Mouse (Mus musculus): Measurements from ENCODE around the gene Zc3h15.
A peak's percentile ranks its signal among the peaks of the same experiment; 100 is the strongest.
"Not testable (repeated sequence)": the region's sequence is repeated elsewhere in the genome, so short reads cannot be mapped to it uniquely, and the experiment has no call there.

Gene Zc3h15

GRCm38 (mm10) chr2:83644276-83645252 is at the start of gene Zc3h15:
TSS of gene Zc3h15 (plus strand) at chr2:83644435.
- DNase-seq (ENCODE audit: low spot score in 2 of 2) = peak; percentile 85 to 89

DNA sequence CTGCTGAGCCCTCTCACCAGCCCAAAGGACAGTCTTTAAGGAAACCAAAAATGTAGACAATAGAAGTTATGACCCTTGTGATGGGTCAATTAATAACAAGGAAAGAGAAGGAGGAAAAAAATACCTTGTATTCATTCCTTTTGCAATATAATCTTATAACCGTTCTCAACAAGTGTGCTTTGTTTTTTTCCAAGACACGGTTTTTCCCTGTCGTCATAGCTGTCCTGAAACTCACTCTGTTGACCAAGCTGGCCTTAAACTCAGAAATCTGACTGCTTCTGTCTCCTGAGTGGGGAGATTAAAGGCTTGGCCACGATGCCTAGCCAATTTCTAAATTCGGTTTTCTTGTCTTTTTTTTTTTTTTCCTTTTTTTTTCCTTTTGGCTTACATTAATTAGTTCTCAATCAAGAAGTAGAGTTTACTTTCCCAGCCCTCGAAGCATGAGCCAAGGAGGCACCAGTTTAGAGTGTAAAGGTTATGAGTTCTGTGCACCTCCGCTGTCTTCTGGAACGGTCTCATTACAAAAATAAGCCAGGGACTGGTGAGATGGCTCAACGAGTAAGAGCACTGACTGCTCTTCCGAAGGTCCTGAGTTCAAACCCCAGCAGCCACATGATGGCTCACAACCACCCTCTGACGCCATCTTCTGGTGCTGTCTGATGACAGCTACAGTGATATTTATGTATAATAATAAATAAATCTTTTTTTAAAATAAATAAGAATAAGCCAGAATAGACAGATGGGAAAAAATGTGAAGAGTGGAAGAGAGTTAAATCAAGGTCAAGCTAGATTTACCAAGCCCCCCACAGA is 23.5 kb upstream of the Zc3h15 start:
- no peak for DNase-seq (ENCODE audit: low spot score in 2 of 2)

GRCm38 (mm10) chr2:83621511-83621910 is 22.7 kb upstream of the Zc3h15 start:
- no peak for DNase-seq (ENCODE audit: low spot score in 2 of 2)

- no peak for DNase-seq (ENCODE audit: low spot score in 2 of 2)
These were observed 21.4 kb upstream of the Zc3h15 start for GRCm38 (mm10) chr2:83622792-83623191.

DNA sequence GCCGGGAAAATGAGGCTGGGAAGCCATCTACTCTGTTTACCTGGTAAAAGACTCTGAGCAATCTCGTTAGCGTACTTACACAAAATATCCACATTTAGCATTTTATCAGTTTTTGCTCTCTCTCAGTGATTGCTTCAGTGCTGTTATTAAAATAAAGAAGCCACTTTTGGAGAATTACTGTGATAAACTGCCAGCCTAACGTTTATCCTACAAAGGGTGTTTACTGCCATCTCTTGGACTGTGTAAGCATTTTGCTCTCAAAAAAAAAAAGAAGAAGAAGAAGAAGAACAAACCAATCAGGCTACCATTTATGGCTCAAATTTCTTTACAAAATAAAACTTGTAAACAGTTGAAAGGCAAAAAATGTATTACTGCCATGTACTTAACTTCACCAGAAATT is 20.2 kb upstream of the Zc3h15 start:
- DNase-seq (ENCODE audit: low spot score in 2 of 2) = no peak

DNA sequence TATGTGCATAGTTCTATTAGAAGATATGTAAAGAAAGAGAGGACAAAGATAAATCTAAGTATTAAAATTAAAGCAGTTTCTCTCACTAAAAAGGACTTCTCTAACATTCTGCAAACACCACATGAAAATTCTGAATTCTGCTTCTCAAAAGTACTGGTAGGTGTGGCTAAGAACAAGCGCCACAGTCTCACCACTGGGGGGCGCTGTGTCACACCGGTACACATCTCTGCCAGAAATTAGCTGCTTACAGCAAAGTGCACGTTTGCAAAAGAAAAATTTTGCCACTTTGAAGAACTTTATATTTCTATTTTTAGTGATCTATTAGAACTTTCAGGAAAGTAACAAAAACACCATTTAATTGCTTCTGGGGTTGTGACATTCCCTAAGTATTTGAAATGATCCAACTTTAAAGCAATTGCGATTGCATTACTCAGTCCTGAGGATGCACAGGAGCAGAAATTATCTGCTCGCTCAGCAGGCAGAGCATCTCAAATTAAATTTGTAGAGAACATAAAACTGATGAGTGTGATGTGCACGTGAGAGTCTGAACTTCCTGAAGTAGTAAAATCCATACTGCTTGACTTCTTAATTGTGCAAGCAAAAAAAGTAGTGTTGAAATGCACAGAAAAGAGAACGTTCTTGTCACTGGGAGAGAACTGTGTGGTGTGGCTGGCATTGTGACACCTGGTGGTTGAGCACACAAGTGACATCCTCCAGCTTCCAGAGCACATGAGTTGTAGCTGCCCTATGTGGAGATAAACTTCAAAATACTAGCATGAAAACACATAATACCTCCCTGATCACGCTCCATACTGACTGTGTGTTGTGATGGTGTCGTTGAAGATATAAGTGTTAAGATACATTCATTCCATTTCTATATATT is 18.8 kb upstream of the Zc3h15 start:
- DNase-seq (ENCODE audit: low spot score in 2 of 2) = peak; percentile 37 to 45

GRCm38 (mm10) chr2:83626881-83627280 is 17.4 kb upstream of the Zc3h15 start:
- no peak for DNase-seq (ENCODE audit: low spot score in 2 of 2)

DNA sequence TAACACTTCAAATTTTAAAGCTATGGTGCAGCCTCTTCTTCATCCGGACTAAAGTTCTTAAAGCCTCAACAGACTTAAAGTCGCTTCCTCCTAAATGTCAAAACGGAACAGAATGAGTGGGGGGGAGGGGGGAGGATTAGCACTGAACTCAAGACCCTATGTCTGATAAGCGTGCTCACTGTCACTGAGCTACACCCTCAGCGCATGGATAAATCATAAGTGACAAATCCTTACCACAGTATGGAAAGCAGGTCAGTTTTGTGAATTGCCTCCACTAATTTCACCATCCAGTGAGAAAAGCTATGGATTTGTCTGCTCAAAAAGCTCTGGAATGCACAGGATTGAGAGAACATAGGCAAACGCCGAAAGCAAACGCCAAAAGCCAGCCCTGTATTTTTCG is 16.7 kb upstream of the Zc3h15 start:
- DNase-seq (ENCODE audit: low spot score in 2 of 2) = no peak

DNA sequence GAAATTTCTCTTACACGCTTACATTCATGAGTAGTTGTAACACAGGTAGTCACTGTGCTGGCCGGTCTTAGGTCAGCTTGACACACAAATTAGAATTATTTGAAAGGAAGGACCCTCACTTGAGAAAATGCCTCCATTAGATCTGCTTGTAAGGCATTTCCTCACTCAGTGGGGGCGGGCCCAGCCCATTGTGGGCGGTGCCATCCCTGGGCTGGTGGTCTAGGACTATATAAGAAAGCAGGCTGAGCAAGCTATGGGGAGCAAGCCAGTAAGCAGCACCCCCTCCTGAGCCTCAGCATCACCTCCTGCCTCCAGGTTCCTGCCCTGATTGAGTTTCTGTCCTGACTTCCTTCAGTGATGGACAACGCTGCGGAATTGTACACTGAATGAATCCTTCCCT is 16.3 kb upstream of the Zc3h15 start:
- no peak for DNase-seq (ENCODE audit: low spot score in 2 of 2)

- DNase-seq (ENCODE audit: low spot score in 2 of 2) = no peak
These were observed 2.2 kb upstream of the Zc3h15 start for GRCm38 (mm10) chr2:83641993-83642392.

GRCm38 (mm10) chr2:83648916-83649315 is 4.7 kb downstream of the Zc3h15 start:
- DNase-seq (ENCODE audit: low spot score in 2 of 2) = no peak

DNA sequence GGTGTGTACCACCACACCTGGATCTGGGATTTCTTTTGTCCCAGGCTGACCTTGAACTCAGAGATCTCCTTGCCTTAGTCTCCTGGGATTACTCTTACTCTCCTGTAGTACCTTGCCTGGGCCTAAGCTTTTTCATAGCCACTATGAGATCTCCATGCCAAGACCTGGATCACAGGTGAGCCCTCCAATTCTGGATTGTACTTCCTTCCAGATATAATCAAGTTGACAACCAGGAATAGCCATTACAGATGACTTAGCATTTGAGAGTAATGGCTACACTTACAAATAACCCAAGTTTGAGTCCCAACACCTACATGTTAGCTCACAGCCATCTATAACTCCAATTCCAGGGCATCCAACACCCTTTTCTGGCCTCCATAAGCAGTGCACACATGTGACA is 8.4 kb downstream of the Zc3h15 start:
- DNase-seq (ENCODE audit: low spot score in 2 of 2) = no peak

DNA sequence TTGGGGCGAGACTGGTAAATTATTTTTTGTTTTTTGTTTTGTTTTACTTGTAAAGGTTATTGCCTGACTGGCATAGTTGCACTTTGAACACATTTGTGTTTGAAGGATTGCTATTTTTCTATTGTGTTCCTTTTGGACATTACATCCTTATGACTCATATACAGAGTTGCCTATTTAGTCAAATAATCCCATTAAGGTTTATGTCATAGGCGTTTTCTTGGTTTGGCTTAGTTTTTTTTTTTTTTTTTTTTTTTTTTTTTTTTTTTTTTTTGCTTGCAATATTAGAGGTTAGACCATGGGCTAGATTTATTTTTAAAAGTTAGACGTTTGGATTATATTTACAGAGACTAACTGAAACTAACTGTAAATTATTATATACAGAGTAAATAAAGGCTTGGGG is 15.0 kb downstream of the Zc3h15 start:
- DNase-seq (ENCODE audit: low spot score in 2 of 2) = no peak

DNA sequence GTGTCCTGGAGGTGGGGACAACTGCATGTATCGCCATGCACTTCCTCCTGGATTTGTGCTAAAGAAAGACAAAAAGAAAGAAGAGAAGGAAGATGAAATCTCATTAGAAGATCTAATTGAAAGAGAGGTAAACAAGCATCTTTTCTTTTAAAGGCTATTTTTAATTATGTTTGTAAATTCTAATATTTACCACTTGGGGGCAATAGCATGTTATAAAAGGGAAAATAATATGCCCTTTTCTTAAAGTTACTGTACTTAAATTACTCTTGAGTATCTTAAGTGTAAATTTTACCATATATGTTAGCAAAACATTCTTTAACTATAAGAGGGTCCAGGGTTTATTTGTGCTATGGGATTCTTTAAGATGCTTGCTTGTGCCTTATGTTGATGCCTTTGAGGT is 15.9 kb downstream of the Zc3h15 start:
- DNase-seq (ENCODE audit: low spot score in 2 of 2) = no peak

DNA sequence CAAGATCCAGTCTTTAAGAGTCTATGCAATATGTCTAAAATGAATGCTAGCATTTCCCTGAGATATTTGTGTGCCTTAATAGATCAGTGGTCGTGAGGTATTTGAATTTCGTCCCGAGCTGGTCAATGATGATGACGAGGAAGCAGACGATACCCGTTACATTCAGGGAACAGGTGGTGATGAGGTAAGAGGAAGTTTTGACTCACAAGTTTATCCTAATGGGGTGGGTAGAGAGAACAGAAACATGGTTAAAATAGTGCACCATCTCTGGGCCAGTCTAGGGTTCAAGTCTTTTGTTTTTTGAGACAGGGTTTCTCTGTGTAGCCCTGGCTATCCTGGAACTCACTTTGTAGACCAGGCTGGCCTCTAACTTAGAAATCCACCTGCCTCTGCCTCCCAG is 17.1 kb downstream of the Zc3h15 start:
- no peak for DNase-seq (ENCODE audit: low spot score in 2 of 2)

DNA sequence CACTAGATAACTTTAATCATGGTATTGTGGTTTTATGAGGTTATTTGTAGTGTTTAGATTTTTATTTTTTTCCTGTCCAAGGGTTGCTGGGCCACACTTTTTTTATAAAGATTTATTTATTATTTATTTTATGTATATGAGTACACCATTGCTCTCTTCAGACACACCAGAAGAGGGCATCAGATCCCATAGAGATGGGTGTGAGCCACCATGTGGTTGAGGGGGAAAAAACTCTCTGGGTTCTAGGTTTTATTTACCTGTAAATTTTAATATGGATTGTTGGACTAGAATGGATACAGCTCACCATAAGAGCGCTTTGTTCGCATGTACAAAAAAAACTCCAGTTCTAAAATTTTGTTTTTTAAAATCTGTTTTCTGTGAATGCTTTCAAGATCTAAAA is 20.8 kb downstream of the Zc3h15 start:
- DNase-seq (ENCODE audit: low spot score in 2 of 2) = not testable (repeated sequence)

DNA sequence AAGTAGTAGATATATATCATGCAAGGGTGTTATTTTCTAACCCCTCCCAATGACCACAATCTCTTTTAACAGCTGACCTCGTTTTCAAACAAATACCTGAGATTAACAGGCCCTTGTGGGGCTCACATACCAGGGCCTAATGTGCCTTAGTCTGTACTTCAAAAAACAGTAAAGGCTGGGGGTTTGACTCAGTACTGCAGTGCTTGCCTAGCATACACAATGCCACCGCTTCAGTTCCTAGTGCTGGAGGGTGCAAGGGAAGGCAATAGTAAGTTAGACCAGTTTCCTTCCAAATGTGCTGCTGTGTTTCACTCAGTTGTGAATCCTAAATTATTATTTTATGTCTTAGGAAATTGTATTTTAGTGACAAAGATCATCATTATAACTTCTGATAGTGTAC is 23.2 kb downstream of the Zc3h15 start:
- DNase-seq (ENCODE audit: low spot score in 2 of 2) = no peak

DNA sequence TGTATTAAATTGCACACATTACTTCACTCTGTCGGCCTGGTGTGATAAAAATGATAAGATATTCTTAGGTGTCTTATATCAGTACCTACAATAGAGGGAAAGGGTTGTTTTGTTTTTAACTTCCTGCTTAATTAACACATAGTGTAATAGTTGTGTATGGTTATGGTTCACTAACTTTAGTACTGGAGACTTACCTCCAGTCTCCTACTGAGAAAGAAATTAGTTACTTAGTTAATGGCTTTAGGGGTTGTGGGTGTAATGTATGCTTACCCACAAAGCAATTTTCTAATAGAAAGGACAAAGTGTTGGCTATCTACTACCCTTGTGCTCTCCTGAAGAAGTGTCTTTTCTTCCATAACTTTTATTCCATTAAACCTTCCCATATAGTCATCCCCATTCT is 23.8 kb downstream of the Zc3h15 start:
- no peak for DNase-seq (ENCODE audit: low spot score in 2 of 2)

- DNase-seq (ENCODE audit: low spot score in 2 of 2) = no peak
These were observed 25.8 kb downstream of the Zc3h15 start for GRCm38 (mm10) chr2:83669988-83670387.

DNA sequence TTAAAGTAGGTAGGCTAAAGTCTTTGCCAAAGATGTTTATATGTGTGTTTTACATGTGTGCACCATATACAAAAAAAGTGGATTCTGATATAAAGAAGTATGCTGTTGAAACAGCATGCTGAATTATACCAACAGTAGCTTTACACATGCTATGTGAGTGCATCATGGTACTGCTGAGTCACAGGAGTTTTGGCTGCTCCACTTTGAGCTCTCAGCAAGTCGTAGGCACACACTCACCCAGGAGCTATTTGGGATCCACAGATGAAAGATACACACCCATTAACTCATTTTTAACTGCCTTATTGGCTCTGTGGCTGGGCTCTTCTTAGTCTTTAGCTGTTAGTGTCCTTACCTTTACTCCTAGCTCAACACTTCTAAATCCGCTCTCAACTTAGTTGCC is 27.6 kb downstream of the Zc3h15 start:
- no peak for DNase-seq (ENCODE audit: low spot score in 2 of 2)

- DNase-seq (ENCODE audit: low spot score in 2 of 2) = no peak
These were observed 28.8 kb downstream of the Zc3h15 start for GRCm38 (mm10) chr2:83673067-83673466.

DNA sequence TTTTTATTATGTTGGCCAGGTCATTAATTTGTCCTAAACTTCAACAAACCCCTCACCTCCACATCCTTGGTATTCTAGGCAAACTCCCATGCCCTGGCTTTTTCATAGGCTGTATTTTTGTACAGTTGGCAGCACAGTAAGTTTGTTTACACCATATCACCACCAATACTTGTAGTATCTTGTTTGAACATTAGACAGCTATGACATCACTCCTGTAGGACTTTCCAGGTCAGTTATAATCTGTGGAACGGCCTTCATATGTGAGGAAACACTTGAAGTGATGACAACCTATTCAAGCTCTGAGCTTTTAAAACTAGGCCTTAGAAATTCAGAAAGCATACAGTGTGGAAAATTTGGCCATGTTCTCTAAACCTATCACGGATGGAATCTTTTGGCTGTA is 29.6 kb downstream of the Zc3h15 start:
- DNase-seq (ENCODE audit: low spot score in 2 of 2) = no peak
